Comparison of ENCODE assay signal across 8 mouse cellular contexts in the genomic region with DNA sequence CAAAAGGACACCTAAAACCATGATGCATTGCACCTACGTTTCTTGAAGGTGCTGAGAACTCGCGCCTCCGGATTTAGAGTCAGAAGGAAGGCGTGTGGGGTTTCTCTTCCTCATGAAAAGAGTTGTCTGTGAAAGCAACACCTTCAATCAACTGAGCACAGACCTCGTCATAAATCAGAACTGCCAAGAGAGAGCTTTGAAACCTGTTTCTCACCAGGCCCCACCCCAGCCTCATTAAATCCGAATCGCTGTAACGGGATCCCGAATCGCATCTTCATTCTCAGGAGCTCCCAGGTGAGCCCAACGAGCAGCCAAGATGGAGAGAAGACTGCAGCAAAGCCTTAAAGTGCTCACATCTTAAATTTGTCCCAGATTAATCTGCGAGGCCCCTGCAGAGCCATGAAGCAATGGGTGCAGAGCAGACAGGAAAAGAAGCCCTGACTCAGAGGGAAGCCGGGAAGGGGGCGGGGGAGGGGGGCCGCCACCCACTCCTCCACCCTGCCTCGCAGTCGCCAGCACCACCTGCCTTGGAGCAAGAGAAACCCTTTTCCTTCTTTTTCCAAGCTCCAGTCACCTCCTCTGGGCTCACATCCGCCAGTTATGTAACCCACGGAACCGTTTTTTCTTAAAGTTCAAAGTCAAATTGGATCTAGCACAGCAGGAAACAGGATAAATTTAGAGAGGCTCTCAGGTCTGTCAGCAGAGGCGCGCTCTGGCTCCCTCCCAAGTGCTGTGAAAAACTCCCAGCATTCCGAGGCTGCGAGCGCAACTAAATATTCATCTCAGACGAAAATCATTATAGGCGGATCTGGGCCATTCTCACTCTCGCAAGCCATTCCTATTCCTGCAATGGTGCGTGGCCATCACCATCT. TPM values are rescaled to one million over a fixed set of nuclear protein-coding genes. Genes with fewer than 3 reads are reported as not detected.
DNase-seq lines count a peak whose midpoint lies in the region; ATAC-seq and TF ChIP-seq lines count a peak whose summit lies in the region.

No protein-coding gene starts in this region.

- no peak for TF ChIP-seq CTCF in kidney, postnatal 0 days (IDR thresholded peaks at IDR 0.05; ENCODE audit: low read depth)

- no peaks in the 10 kb centered on the region for H3K9me3 ChIP-seq in forebrain, embryonic 11.5 days (ENCODE audit: control insufficient read depth, low read length)
- no peaks in the 10 kb centered on the region for H3K9me3 ChIP-seq in heart, embryonic 14.5 days (ENCODE audit: control insufficient read depth, low read length)
- no peaks in the 10 kb centered on the region for H3K9me3 ChIP-seq in kidney, postnatal 0 days (replicated peaks; ENCODE audit: low read length)
- no peaks in the 10 kb centered on the region for H3K9me3 ChIP-seq in limb, embryonic 13.5 days

- 3% methylated on average over 30 of the region's 30 CpGs for WGBS in forebrain, embryonic 11.5 days
- WGBS in heart, embryonic 14.5 days = 3% methylated on average over 30 of the region's 30 CpGs
- under 1% methylated on average over 30 of the region's 30 CpGs for WGBS in kidney, postnatal 0 days
- under 1% methylated on average over 30 of the region's 30 CpGs for WGBS in limb, embryonic 13.5 days

- H3ac ChIP-seq in myocyte (ENCODE audit: control insufficient read depth, insufficient read length) = no peak overlapping the region

- no peaks in the 10 kb centered on the region for H3K79me2 ChIP-seq in myocyte (ENCODE audit: control insufficient read depth, insufficient read depth)

- ATAC-seq in forebrain, embryonic 11.5 days (replicated peaks; ENCODE audit: low FRiP score) = 0 out of 2 replicates have a peak, but pooled peaks have one; percentile 31
- ATAC-seq in heart, embryonic 14.5 days (ENCODE audit: insufficient number of reproducible peaks, insufficient read depth, low FRiP score, low read depth) = peak; percentile 67
- no peak for ATAC-seq in kidney, postnatal 0 days (replicated peaks; ENCODE audit: low FRiP score, low read depth)
- peak; percentile 66; the same call in 1 of the 2 replicates for ATAC-seq in limb, embryonic 13.5 days (ENCODE audit: low FRiP score, low read depth)

- H3K36me3 ChIP-seq in forebrain, embryonic 11.5 days (ENCODE audit: control insufficient read depth, insufficient read depth, low read length) = no peaks in the 10 kb centered on the region
- H3K36me3 ChIP-seq in heart, embryonic 14.5 days (ENCODE audit: control insufficient read depth, insufficient read depth, low read length) = no peaks in the 10 kb centered on the region
- no peaks in the 10 kb centered on the region for H3K36me3 ChIP-seq in kidney, postnatal 0 days (ENCODE audit: insufficient read depth, low read length)
- no peaks in the 10 kb centered on the region for H3K36me3 ChIP-seq in limb, embryonic 13.5 days
- H3K36me3 ChIP-seq in myocyte (ENCODE audit: control insufficient read depth, insufficient read depth) = no peaks in the 10 kb centered on the region

- peaks cover 9% of the 10 kb centered on the region; the same call in 1 of the 2 replicates for H3K4me1 ChIP-seq in forebrain, embryonic 11.5 days (replicated peaks; ENCODE audit: control insufficient read depth, insufficient read depth, low read length)
- H3K4me1 ChIP-seq in heart, embryonic 14.5 days (ENCODE audit: control insufficient read depth in 2 of 2, insufficient read depth in 2 of 2, low read length in 2 of 2) = peaks cover 11 to 17% of the 10 kb centered on the region in 2 experiments
- peaks cover 3% of the 10 kb centered on the region; the same call in 1 of the 2 replicates for H3K4me1 ChIP-seq in kidney, postnatal 0 days (replicated peaks; ENCODE audit: insufficient read depth, low read length)
- H3K4me1 ChIP-seq in limb, embryonic 13.5 days = peaks cover 20% of the 10 kb centered on the region

- H3K4me3 ChIP-seq in forebrain, embryonic 11.5 days (ENCODE audit: low read depth, low read length) = peak overlapping the region; percentile 17
- peak overlapping the region; percentile 36 to 43 for H3K4me3 ChIP-seq in heart, embryonic 14.5 days (ENCODE audit: control insufficient read depth in 1 of 2, insufficient read depth in 1 of 2, low read depth in 1 of 2, low read length in 2 of 2)
- peak overlapping the region; percentile 25 for H3K4me3 ChIP-seq in kidney, postnatal 0 days (replicated peaks; ENCODE audit: low read depth, low read length)
- H3K4me3 ChIP-seq in limb, embryonic 13.5 days = peak overlapping the region; percentile 37
- no peak overlapping the region for H3K4me3 ChIP-seq in myocyte

- peak overlapping the region; percentile 43; the same call in 1 of the 2 replicates for H3K9ac ChIP-seq in forebrain, embryonic 11.5 days (ENCODE audit: low read length)
- peak overlapping the region; percentile 60 for H3K9ac ChIP-seq in heart, embryonic 14.5 days (ENCODE audit: low read length)
- 0 out of 2 replicates have a peak overlapping the region, but pooled peaks have one; percentile 31 for H3K9ac ChIP-seq in kidney, postnatal 0 days (ENCODE audit: low read depth, low read length)
- H3K9ac ChIP-seq in limb, embryonic 13.5 days = peak overlapping the region; percentile 43; the same call in 1 of the 2 replicates

- no peak for TF ChIP-seq POLR2A in myocyte (IDR thresholded peaks at IDR 0.05; ENCODE audit: insufficient read length, low read depth)

- no peak overlapping the region for H3K27ac ChIP-seq in forebrain, embryonic 11.5 days (ENCODE audit: low read depth, low read length)
- peak overlapping the region; percentile 78 to 81 for H3K27ac ChIP-seq in heart, embryonic 14.5 days (replicated peaks in 1 of 2; ENCODE audit: control insufficient read depth in 1 of 2, insufficient read depth in 1 of 2, low read depth in 2 of 2, low read length in 2 of 2)
- H3K27ac ChIP-seq in kidney, postnatal 0 days = no peak overlapping the region
- H3K27ac ChIP-seq in limb, embryonic 13.5 days = no peak overlapping the region

- peaks cover 27% of the 10 kb centered on the region for H3K27me3 ChIP-seq in forebrain, embryonic 11.5 days (ENCODE audit: control insufficient read depth, insufficient read depth, low read length)
- H3K27me3 ChIP-seq in heart, embryonic 14.5 days (ENCODE audit: control insufficient read depth, insufficient read depth, low read length) = peaks cover 23% of the 10 kb centered on the region
- peaks cover 25% of the 10 kb centered on the region for H3K27me3 ChIP-seq in kidney, postnatal 0 days (ENCODE audit: insufficient read depth, low read length)
- H3K27me3 ChIP-seq in limb, embryonic 13.5 days = peaks cover 63% of the 10 kb centered on the region
- no peaks in the 10 kb centered on the region for H3K27me3 ChIP-seq in myocyte (ENCODE audit: control insufficient read depth, insufficient read depth, insufficient read length)

- H3K4me2 ChIP-seq in forebrain, embryonic 11.5 days (ENCODE audit: low read depth, low read length, severe bottlenecking) = peak overlapping the region; percentile 52
- H3K4me2 ChIP-seq in heart, embryonic 14.5 days (ENCODE audit: low read length) = peak overlapping the region; percentile 74
- H3K4me2 ChIP-seq in kidney, postnatal 0 days (ENCODE audit: low read length) = peak overlapping the region; percentile 63
- H3K4me2 ChIP-seq in limb, embryonic 13.5 days (replicated peaks) = peak overlapping the region; percentile 70
- peak overlapping the region; percentile 64 for H3K4me2 ChIP-seq in myocyte (ENCODE audit: low read depth)

- DNase-seq in cerebellum, adult 11 months = peak; percentile 65
- DNase-seq in forebrain, embryonic 11.5 days (ENCODE audit: low spot score) = no peak
- DNase-seq in kidney, postnatal 0 days (ENCODE audit: low spot score) = peak; percentile 71
- no peak for DNase-seq in spleen, adult 18-20 months
- DNase-seq in spleen, postnatal 36 days (ENCODE audit: low spot score in 2 of 2) = no peak

TF ChIP-seq in myocyte, 11 proteins besides CTCF, POLR2A, EP300 and RAD21:
- TF ChIP-seq TCF3 (IDR thresholded peaks at IDR 0.05; ENCODE audit: insufficient read length, low read depth) (no peak), CEBPB (IDR thresholded peaks at IDR 0.05; ENCODE audit: insufficient read depth, poor library complexity, severe bottlenecking) (no peak), MAX (IDR thresholded peaks at IDR 0.05; ENCODE audit: low read depth) (no peak), SRF (IDR thresholded peaks at IDR 0.05; ENCODE audit: control insufficient read depth, insufficient read length, low read depth) (no peak), E2F4 (IDR thresholded peaks at IDR 0.05; ENCODE audit: insufficient read depth) (no peak), POLR2AphosphoS2 (IDR thresholded peaks at IDR 0.05; ENCODE audit: insufficient read length, low read depth) (no peak), MYOG (IDR thresholded peaks at IDR 0.05; ENCODE audit: control insufficient read depth in 1 of 3, insufficient read depth in 1 of 3, insufficient read length in 2 of 3, low read depth in 2 of 3) (no peak), MYOD1 (IDR thresholded peaks at IDR 0.05; ENCODE audit: control insufficient read depth in 1 of 3, insufficient read length in 2 of 3, low read depth in 2 of 3) (no peak), USF1 (IDR thresholded peaks at IDR 0.05; ENCODE audit: low read depth) (no peak), REST (IDR thresholded peaks at IDR 0.05; ENCODE audit: insufficient read depth, insufficient read length) (no peak), TCF12 (IDR thresholded peaks at IDR 0.05; ENCODE audit: insufficient read depth, poor library complexity, severe bottlenecking) (no peak)

RNA-seq across cellular contexts. Expression of gene Nsun2, which starts 51.7 kb away (rescaled TPM):
- 133 and 135 TPM in 2 replicates for polyA plus RNA-seq in forebrain, embryonic 11.5 days (2014; fragmentation: Nextera tagmentation; extraction: Ambion mirVana)
- polyA plus RNA-seq in heart, embryonic 14.5 days (2014; fragmentation: Nextera tagmentation; extraction: Ambion mirVana) = 61.3 and 64.2 TPM in 2 replicates
- 82.0 and 86.6 TPM in 2 replicates for polyA plus RNA-seq in kidney, postnatal 0 days (2015; fragmentation: Nextera tagmentation; extraction: Ambion mirVana)
- 120 and 125 TPM in 2 replicates for polyA plus RNA-seq in limb, embryonic 13.5 days (2015; fragmentation: Nextera tagmentation; extraction: Ambion mirVana)
- 60.4 TPM for polyA plus RNA-seq in myocyte (2012; fragmentation: generic; extraction: Trizol)

RNA-seq across cellular contexts. Expression of gene Tent4a, which starts 52.5 kb away (rescaled TPM):
- 8.7 and 9.6 TPM in 2 replicates for polyA plus RNA-seq in forebrain, embryonic 11.5 days (2014; fragmentation: Nextera tagmentation; extraction: Ambion mirVana)
- polyA plus RNA-seq in heart, embryonic 14.5 days (2014; fragmentation: Nextera tagmentation; extraction: Ambion mirVana) = 5.5 and 5.6 TPM in 2 replicates
- polyA plus RNA-seq in kidney, postnatal 0 days (2015; fragmentation: Nextera tagmentation; extraction: Ambion mirVana) = 4.7 and 5.0 TPM in 2 replicates
- 6.3 and 6.7 TPM in 2 replicates for polyA plus RNA-seq in limb, embryonic 13.5 days (2015; fragmentation: Nextera tagmentation; extraction: Ambion mirVana)
- polyA plus RNA-seq in myocyte (2012; fragmentation: generic; extraction: Trizol) = 12.1 TPM

Comparison
In these comparisons a context has a peak if more than half of its experiments do, and no peak if none do; other contexts are left out.
1. DNase-seq: peak in cerebellum, adult 11 months (single experiment) and kidney, postnatal 0 days (single experiment); none in forebrain, embryonic 11.5 days (single experiment), spleen, adult 18-20 months (0 of 2) and spleen, postnatal 36 days (0 of 2).
2. H3K27ac ChIP-seq: peak in heart, embryonic 14.5 days (2 of 2); none in forebrain, embryonic 11.5 days (single experiment), kidney, postnatal 0 days (single experiment) and limb, embryonic 13.5 days (single experiment).
3. Peak in every context shown above with its lines, with median percentiles within 50 percentile points of each other: H3K4me2 ChIP-seq and H3K9ac ChIP-seq.